Mouse (Mus musculus): ENCODE results near the gene Stk40. TPM values are rescaled to one million over a fixed set of nuclear protein-coding genes. Genes with fewer than 3 reads are reported as not detected.

Gene Stk40
- polyA plus RNA-seq (2015; fragmentation: Nextera tagmentation; extraction: Ambion mirVana): 11.4 and 14.1 TPM in 2 replicates

GRCm38 (mm10) chr4:126103590-126104068 is at the start of gene Stk40:
Gene Stk40 (plus strand): TSS chr4:126103957.

GRCm38 (mm10) chr4:126058134-126058996 is 45.4 kb upstream of the Stk40 start, which contains the start of gene Oscp1:
Gene Oscp1 (plus strand): TSS chr4:126058565.

DNA sequence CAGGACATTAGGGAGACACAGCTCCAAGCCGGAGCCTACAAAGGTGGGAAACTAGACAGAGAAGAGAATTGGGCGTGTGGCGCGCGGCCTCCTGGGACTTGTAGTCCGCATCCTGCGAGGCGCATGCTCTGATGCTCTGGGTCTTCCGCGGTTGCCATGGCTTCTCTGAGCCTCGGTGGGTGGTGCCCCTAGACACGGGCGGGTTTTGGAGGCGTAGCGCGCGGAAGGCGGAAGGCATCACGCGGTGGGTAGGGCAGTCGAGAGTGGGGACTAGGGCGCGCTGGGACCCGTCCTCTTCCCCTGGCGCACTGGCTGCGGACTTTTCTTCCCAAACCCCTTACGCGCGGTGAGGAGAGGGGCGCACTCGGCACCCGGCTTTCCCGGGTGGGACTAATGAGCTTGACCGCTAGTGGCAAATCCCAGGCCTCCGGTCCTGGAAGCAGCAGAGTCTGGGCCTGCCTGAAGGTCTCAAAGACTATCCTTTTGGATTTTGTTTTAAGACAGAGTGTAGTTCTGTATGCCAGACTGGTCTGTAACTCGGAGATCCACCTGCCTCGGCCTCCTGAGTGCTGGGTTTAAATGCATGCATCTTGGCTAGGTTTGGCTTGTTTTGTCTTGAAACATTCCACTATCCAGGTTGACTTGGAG is 7.2 kb upstream of the Stk40 start, which contains the start of gene Lsm10:
Gene Lsm10, plus strand, starts transcription at position 160 of the 648 bp plus-strand sequence.

GRCm38 (mm10) chr4:126147533-126148160 is 43.9 kb downstream of the Stk40 start, which contains the start of gene Eva1b:
Gene Eva1b (plus strand): TSS chr4:126147744.

GRCm38 (mm10) chr4:126163067-126163659 is 59.4 kb downstream of the Stk40 start, which contains the start of gene Sh3d21:
Gene Sh3d21 (minus strand): TSS chr4:126163491.

Other genes with a start within 250 kb of the Stk40 start
- 0.82 and 1.2 TPM in 2 replicates for gene Csf3r, start 79.4 kb upstream of the Stk40 start, polyA plus RNA-seq (2015; fragmentation: Nextera tagmentation; extraction: Ambion mirVana)
- 125 and 159 TPM in 2 replicates for gene Mrps15, start 57.0 kb upstream of the Stk40 start, polyA plus RNA-seq (2015; fragmentation: Nextera tagmentation; extraction: Ambion mirVana)
- gene Oscp1, start 45.4 kb upstream of the Stk40 start, polyA plus RNA-seq (2015; fragmentation: Nextera tagmentation; extraction: Ambion mirVana): 10.7 and 12.6 TPM in 2 replicates
- 69.4 and 75.4 TPM in 2 replicates for gene Lsm10, start 7.3 kb upstream of the Stk40 start, polyA plus RNA-seq (2015; fragmentation: Nextera tagmentation; extraction: Ambion mirVana)
- 88.0 and 119 TPM in 2 replicates for gene Eva1b, start 43.8 kb downstream of the Stk40 start, polyA plus RNA-seq (2015; fragmentation: Nextera tagmentation; extraction: Ambion mirVana)
- gene Sh3d21, start 59.5 kb downstream of the Stk40 start, polyA plus RNA-seq (2015; fragmentation: Nextera tagmentation; extraction: Ambion mirVana): 5.4 and 5.5 TPM in 2 replicates
- 91.4 and 131 TPM in 2 replicates for gene Thrap3, start 98.8 kb downstream of the Stk40 start, polyA plus RNA-seq (2015; fragmentation: Nextera tagmentation; extraction: Ambion mirVana)
- gene Map7d1, start 152.4 kb downstream of the Stk40 start, polyA plus RNA-seq (2015; fragmentation: Nextera tagmentation; extraction: Ambion mirVana): 28.7 and 41.5 TPM in 2 replicates
- 109 TPM in 2 replicates for gene Trappc3, start 158.4 kb downstream of the Stk40 start, polyA plus RNA-seq (2015; fragmentation: Nextera tagmentation; extraction: Ambion mirVana)
- gene Col8a2, start 182.8 kb downstream of the Stk40 start, polyA plus RNA-seq (2015; fragmentation: Nextera tagmentation; extraction: Ambion mirVana): 11.9 and 24.7 TPM in 2 replicates
- gene Adprhl2, start 217.7 kb downstream of the Stk40 start, polyA plus RNA-seq (2015; fragmentation: Nextera tagmentation; extraction: Ambion mirVana): 52.1 and 60.8 TPM in 2 replicates
- gene Tekt2, start 221.7 kb downstream of the Stk40 start, polyA plus RNA-seq (2015; fragmentation: Nextera tagmentation; extraction: Ambion mirVana): 5.9 and 8.6 TPM in 2 replicates

Data from adrenal gland, postnatal 0 days (tissue).